Mouse (Mus musculus): Measurements from ENCODE around the gene Mturn.

- TF ChIP-seq CTCF (IDR thresholded peaks at IDR 0.05; ENCODE audit: low read depth) (no peak), EP300 (IDR thresholded peaks at IDR 0.05; ENCODE audit: low read depth) (no peak)
These were observed 44.9 kb downstream of the Mturn start for GRCm38 (mm10) chr6:54726309-54726708.
